Mouse (Mus musculus): ENCODE results near the gene Bud13. TPM values are rescaled to one million over a fixed set of nuclear protein-coding genes. Genes with fewer than 3 reads are reported as not detected.

Gene Bud13
- total RNA-seq, 1 experiment, result 21.6 TPM

GRCm38 (mm10) chr9:46256177-46256576 is 26.6 kb upstream of the Bud13 start:
- Histone ChIP-seq H3K4me1 (ENCODE audit: control insufficient read depth in 2 of 2, insufficient read depth in 2 of 2, low read length in 2 of 2, poor library complexity in 1 of 2) (no peaks in the 10 kb centered on the region), H3K9me3 (ENCODE audit: control insufficient read depth, insufficient read depth, low read depth, low read length) (no peaks in the 10 kb centered on the region), H3K27ac (ENCODE audit: insufficient read depth, low read depth, low read length, poor library complexity, severe bottlenecking) (no peak overlapping the region), H3K36me3 (ENCODE audit: control insufficient read depth, insufficient read depth, low read length, poor library complexity, severe bottlenecking) (no peaks in the 10 kb centered on the region), H3K4me3 (ENCODE audit: insufficient read depth in 1 of 2, low read depth in 1 of 2, low read length in 2 of 2, poor library complexity in 1 of 2, severe bottlenecking in 1 of 2) (no peak overlapping the region), H3K9ac (ENCODE audit: insufficient read depth, low read depth, low read length, poor library complexity, severe bottlenecking) (no peak overlapping the region)
- TF ChIP-seq HCFC1 (IDR thresholded peaks at IDR 0.05; ENCODE audit: borderline replicate concordance, insufficient read depth, low read length) (no peak), ZNF384 (IDR thresholded peaks at IDR 0.05; ENCODE audit: low read depth, low read length) (no peak), CHD2 (IDR thresholded peaks at IDR 0.05; ENCODE audit: low read depth, low read length) (no peak), ZC3H11A (IDR thresholded peaks at IDR 0.05; ENCODE audit: borderline replicate concordance, low read depth, low read length) (no peak), MAFK (IDR thresholded peaks at IDR 0.05; ENCODE audit: insufficient read depth, low read depth, low read length) (no peak)
- in situ Hi-C loops (cut with MboI; ENCODE audit: low sequenced_read_pairs in 2 of 2, unreplicated experiment in 2 of 2), result no loop called here
- DNase-seq (ENCODE audit: low read depth, low spot score), result no peak

DNA sequence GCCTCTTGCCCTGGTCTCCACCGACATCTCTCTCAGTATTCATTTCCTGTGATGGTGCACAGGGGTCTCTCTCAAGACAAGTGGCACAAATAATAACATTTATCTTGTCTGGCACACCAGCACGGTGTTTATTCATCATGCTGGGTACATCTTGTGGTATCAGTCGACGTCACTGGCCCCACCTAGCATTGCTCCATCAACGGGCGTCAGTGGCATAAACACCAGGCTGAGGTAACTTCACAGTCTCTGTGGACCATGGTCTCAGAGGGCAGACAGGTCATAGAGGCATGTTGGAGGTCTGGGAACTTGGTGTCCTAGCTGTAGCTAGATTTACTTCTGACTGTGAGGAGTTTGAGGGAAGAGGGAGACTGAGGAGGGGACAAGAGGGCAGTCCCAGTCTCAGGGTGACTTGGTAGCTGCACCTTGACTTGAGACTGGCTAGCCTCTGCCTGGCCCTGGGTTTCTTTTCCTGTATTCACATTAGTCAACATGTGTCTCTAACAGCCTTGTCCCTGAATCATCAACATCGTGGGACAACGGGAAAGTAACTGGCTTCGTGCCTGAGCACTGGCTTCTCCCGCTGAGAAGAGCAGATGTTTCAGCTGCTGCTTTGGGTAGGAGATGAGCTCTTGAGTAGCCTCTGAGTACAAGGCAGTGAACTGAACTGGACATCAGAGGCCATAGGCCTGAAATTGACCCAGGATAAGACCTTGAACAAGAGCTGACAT is 26.0 kb upstream of the Bud13 start:
- no peak overlapping the region for H3K27ac ChIP-seq (ENCODE audit: insufficient read depth, low read depth, low read length, poor library complexity, severe bottlenecking)
- in situ Hi-C loops (cut with MboI; ENCODE audit: low sequenced_read_pairs in 2 of 2, unreplicated experiment in 2 of 2), result no loop called here
- no peaks in the 10 kb centered on the region for H3K4me1 ChIP-seq (ENCODE audit: control insufficient read depth in 2 of 2, insufficient read depth in 2 of 2, low read length in 2 of 2, poor library complexity in 1 of 2)
- H3K4me3 ChIP-seq (ENCODE audit: insufficient read depth in 1 of 2, low read depth in 1 of 2, low read length in 2 of 2, poor library complexity in 1 of 2, severe bottlenecking in 1 of 2), result no peak overlapping the region
- no peak overlapping the region; the same call in 1 of the 2 replicates for H3K9ac ChIP-seq (ENCODE audit: insufficient read depth, low read depth, low read length, poor library complexity, severe bottlenecking)
- no peaks in the 10 kb centered on the region for H3K36me3 ChIP-seq (ENCODE audit: control insufficient read depth, insufficient read depth, low read length, poor library complexity, severe bottlenecking)
- no peaks in the 10 kb centered on the region for H3K9me3 ChIP-seq (ENCODE audit: control insufficient read depth, insufficient read depth, low read depth, low read length)
- TF ChIP-seq MAFK (IDR thresholded peaks at IDR 0.05; ENCODE audit: insufficient read depth, low read depth, low read length), result no peak
- no peak for TF ChIP-seq ZC3H11A (IDR thresholded peaks at IDR 0.05; ENCODE audit: borderline replicate concordance, low read depth, low read length)
- TF ChIP-seq ZNF384 (IDR thresholded peaks at IDR 0.05; ENCODE audit: low read depth, low read length), result no peak
- TF ChIP-seq HCFC1 (IDR thresholded peaks at IDR 0.05; ENCODE audit: borderline replicate concordance, insufficient read depth, low read length), result no peak
- no peak for TF ChIP-seq CHD2 (IDR thresholded peaks at IDR 0.05; ENCODE audit: low read depth, low read length)
- DNase-seq (ENCODE audit: low read depth, low spot score), result no peak

- Histone ChIP-seq H3K4me3 (ENCODE audit: insufficient read depth in 1 of 2, low read depth in 1 of 2, low read length in 2 of 2, poor library complexity in 1 of 2, severe bottlenecking in 1 of 2) (no peak overlapping the region), H3K9me3 (ENCODE audit: control insufficient read depth, insufficient read depth, low read depth, low read length) (no peaks in the 10 kb centered on the region), H3K36me3 (ENCODE audit: control insufficient read depth, insufficient read depth, low read length, poor library complexity, severe bottlenecking) (no peaks in the 10 kb centered on the region), H3K4me1 (ENCODE audit: control insufficient read depth in 2 of 2, insufficient read depth in 2 of 2, low read length in 2 of 2, poor library complexity in 1 of 2) (no peaks in the 10 kb centered on the region), H3K27ac (ENCODE audit: insufficient read depth, low read depth, low read length, poor library complexity, severe bottlenecking) (no peak overlapping the region), H3K9ac (ENCODE audit: insufficient read depth, low read depth, low read length, poor library complexity, severe bottlenecking) (no peak overlapping the region)
- peak; percentile 30 for DNase-seq (ENCODE audit: low read depth, low spot score)
- TF ChIP-seq HCFC1 (IDR thresholded peaks at IDR 0.05; ENCODE audit: borderline replicate concordance, insufficient read depth, low read length) (no peak), ZNF384 (IDR thresholded peaks at IDR 0.05; ENCODE audit: low read depth, low read length) (no peak)
- in situ Hi-C loops (cut with MboI; ENCODE audit: low sequenced_read_pairs in 2 of 2, unreplicated experiment in 2 of 2), result no loop called here
Observed at GRCm38 (mm10) chr9:46257546-46257945, 25.3 kb upstream of the Bud13 start.

- Histone ChIP-seq H3K4me3 (ENCODE audit: insufficient read depth in 1 of 2, low read depth in 1 of 2, low read length in 2 of 2, poor library complexity in 1 of 2, severe bottlenecking in 1 of 2) (no peak overlapping the region), H3K9me3 (ENCODE audit: control insufficient read depth, insufficient read depth, low read depth, low read length) (no peaks in the 10 kb centered on the region), H3K4me1 (ENCODE audit: control insufficient read depth in 2 of 2, insufficient read depth in 2 of 2, low read length in 2 of 2, poor library complexity in 1 of 2) (no peaks in the 10 kb centered on the region), H3K9ac (ENCODE audit: insufficient read depth, low read depth, low read length, poor library complexity, severe bottlenecking) (no peak overlapping the region), H3K36me3 (ENCODE audit: control insufficient read depth, insufficient read depth, low read length, poor library complexity, severe bottlenecking) (no peaks in the 10 kb centered on the region), H3K27ac (ENCODE audit: insufficient read depth, low read depth, low read length, poor library complexity, severe bottlenecking) (no peak overlapping the region)
- in situ Hi-C loops (cut with MboI; ENCODE audit: low sequenced_read_pairs in 2 of 2, unreplicated experiment in 2 of 2), result no loop called here
- no peak for TF ChIP-seq CHD2 (IDR thresholded peaks at IDR 0.05; ENCODE audit: low read depth, low read length)
- no peak for TF ChIP-seq ZC3H11A (IDR thresholded peaks at IDR 0.05; ENCODE audit: borderline replicate concordance, low read depth, low read length)
- no peak for TF ChIP-seq ZNF384 (IDR thresholded peaks at IDR 0.05; ENCODE audit: low read depth, low read length)
- no peak for TF ChIP-seq HCFC1 (IDR thresholded peaks at IDR 0.05; ENCODE audit: borderline replicate concordance, insufficient read depth, low read length)
- no peak for TF ChIP-seq MAFK (IDR thresholded peaks at IDR 0.05; ENCODE audit: insufficient read depth, low read depth, low read length)
- DNase-seq (ENCODE audit: low read depth, low spot score), result no peak
Observed at GRCm38 (mm10) chr9:46259111-46259510, 23.7 kb upstream of the Bud13 start.

GRCm38 (mm10) chr9:46261131-46261530 is 21.7 kb upstream of the Bud13 start:
- Histone ChIP-seq H3K36me3 (ENCODE audit: control insufficient read depth, insufficient read depth, low read length, poor library complexity, severe bottlenecking) (no peaks in the 10 kb centered on the region), H3K9ac (ENCODE audit: insufficient read depth, low read depth, low read length, poor library complexity, severe bottlenecking) (no peak overlapping the region), H3K27ac (ENCODE audit: insufficient read depth, low read depth, low read length, poor library complexity, severe bottlenecking) (no peak overlapping the region), H3K4me1 (ENCODE audit: control insufficient read depth in 2 of 2, insufficient read depth in 2 of 2, low read length in 2 of 2, poor library complexity in 1 of 2) (no peaks in the 10 kb centered on the region), H3K9me3 (ENCODE audit: control insufficient read depth, insufficient read depth, low read depth, low read length) (no peaks in the 10 kb centered on the region), H3K4me3 (ENCODE audit: insufficient read depth in 1 of 2, low read depth in 1 of 2, low read length in 2 of 2, poor library complexity in 1 of 2, severe bottlenecking in 1 of 2) (no peak overlapping the region)
- TF ChIP-seq ZNF384 (IDR thresholded peaks at IDR 0.05; ENCODE audit: low read depth, low read length), result no peak
- TF ChIP-seq MAFK (IDR thresholded peaks at IDR 0.05; ENCODE audit: insufficient read depth, low read depth, low read length), result no peak
- no peak for TF ChIP-seq CHD2 (IDR thresholded peaks at IDR 0.05; ENCODE audit: low read depth, low read length)
- no peak for TF ChIP-seq HCFC1 (IDR thresholded peaks at IDR 0.05; ENCODE audit: borderline replicate concordance, insufficient read depth, low read length)
- no peak for TF ChIP-seq ZC3H11A (IDR thresholded peaks at IDR 0.05; ENCODE audit: borderline replicate concordance, low read depth, low read length)
- in situ Hi-C loops (cut with MboI; ENCODE audit: low sequenced_read_pairs in 2 of 2, unreplicated experiment in 2 of 2), result no loop called here
- no peak for DNase-seq (ENCODE audit: low read depth, low spot score)

Measured in ES-E14 (cell line).